Mouse (Mus musculus) Patski (cell line): ENCODE data around the gene Tbc1d1. TPM values are rescaled to one million over a fixed set of nuclear protein-coding genes. Genes with fewer than 3 reads are reported as not detected.

Experiments
- ATAC-seq: fragments of 100-300 bp; one replicate; pipeline ENCODE4 v1.8.0; 2021
- CTCF ChIA-PET: fragments of 350-600 bp; sonication (Branson Sonifier 250); formaldehyde crosslinking; loops from one replicate; lab custom pipeline; 2022; ENCODE audit warnings: inconsistent platforms; lab: Charles Lee
- POLR2A ChIA-PET: fragments of 350-600 bp; sonication (Branson Sonifier 250); formaldehyde crosslinking; loops from one replicate; lab custom pipeline; 2022; ENCODE audit warnings: antibody characterized with exemption, inconsistent platforms; lab: Charles Lee
- DNase-seq: peaks from one replicate; pipeline ENCODE4 v3.0.0-alpha.2; 2011; ENCODE audit warnings: low read depth, low spot score
- H3K27me3 ChIP-seq: fragments of 371-371 bp; one replicate; pipeline ENCODE4 v1.5.1; 2021
- CTCF ChIP-seq: fragments of 100-300 bp; IDR thresholded peaks from one replicate; pipeline ENCODE4 v1.5.1; 2021
- in situ Hi-C: fragments of 300-500 bp; cut with MboI; formaldehyde crosslinking; loops from 3 replicates; pipeline ENCODE4 v1.11.1; 2018; ENCODE audit warnings: low pct_unique_long_range_greater_than_20kb, mixed read lengths
- polyA plus RNA-seq: library from polyadenylated mRNA; unstranded; gene quantifications from one replicate; pipeline ENCODE4 v1.2.3, GENCODE M21; 2021

The Tbc1d1 gene
- polyA plus RNA-seq, 1 experiment from 2014 or later, result 45.9 TPM

DNA sequence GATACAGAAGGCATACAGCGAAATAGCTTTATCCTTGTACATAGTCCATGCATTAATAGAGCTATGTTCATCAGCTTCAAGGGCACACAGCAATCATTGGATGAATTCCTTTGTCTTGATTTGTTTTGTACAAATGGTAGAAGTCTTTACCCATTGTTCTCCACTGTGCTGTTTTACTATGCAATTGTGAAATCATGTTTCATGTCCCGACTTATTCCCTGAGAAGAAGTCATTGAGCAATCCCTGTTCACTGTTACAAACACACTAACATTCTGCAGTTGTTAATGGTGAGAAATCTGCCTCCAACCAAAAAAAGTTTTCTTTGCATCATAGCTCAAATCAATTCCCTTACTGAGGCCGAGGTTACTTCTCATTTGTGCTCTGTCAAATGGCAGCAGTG lies 15.9 kb upstream of the Tbc1d1 start:
- CTCF ChIA-PET, result interaction anchor here (1.0 to 1.5 kb wide), 4 partner anchors 20 to 134 kb away, joined by 3 to 5 read pairs (median 4); no protein-coding TSS in a partner anchor
- ATAC-seq, result no peak
- H3K27me3 ChIP-seq, result no peaks in the 10 kb centered on the region
- in situ Hi-C loops, result no loop called here
- POLR2A ChIA-PET, result no interaction called here
- no peak for DNase-seq
- no peak for TF ChIP-seq CTCF

DNA sequence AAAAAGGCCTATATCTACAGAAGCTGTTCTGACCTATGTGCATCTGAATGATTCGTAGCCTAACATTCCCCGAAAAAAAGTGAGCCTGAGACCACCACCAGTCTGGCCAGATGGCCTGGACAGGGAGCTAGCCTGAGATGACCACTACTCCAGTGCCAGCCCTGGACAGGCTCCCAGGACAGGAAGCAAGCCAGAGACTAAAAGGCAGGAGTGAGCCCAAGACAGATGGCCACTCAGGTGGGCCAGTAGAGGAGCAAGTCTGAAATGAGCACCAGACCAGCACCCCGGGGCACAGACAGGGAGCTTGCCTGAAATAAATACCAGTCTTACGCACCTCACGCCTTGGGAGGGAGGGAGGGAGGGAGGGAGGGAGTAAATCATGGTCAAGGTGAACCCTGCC lies 11.8 kb upstream of the Tbc1d1 start:
- POLR2A ChIA-PET, result no interaction called here
- no peak for TF ChIP-seq CTCF
- ATAC-seq (no peak), DNase-seq (no peak)
- no peaks in the 10 kb centered on the region for H3K27me3 ChIP-seq
- CTCF ChIA-PET, result interaction anchor here (1.1 to 1.5 kb wide), 2 partner anchors 9 to 120 kb away, joined by 3 read pairs; no protein-coding TSS in a partner anchor
- in situ Hi-C loops, result no loop called here

DNA sequence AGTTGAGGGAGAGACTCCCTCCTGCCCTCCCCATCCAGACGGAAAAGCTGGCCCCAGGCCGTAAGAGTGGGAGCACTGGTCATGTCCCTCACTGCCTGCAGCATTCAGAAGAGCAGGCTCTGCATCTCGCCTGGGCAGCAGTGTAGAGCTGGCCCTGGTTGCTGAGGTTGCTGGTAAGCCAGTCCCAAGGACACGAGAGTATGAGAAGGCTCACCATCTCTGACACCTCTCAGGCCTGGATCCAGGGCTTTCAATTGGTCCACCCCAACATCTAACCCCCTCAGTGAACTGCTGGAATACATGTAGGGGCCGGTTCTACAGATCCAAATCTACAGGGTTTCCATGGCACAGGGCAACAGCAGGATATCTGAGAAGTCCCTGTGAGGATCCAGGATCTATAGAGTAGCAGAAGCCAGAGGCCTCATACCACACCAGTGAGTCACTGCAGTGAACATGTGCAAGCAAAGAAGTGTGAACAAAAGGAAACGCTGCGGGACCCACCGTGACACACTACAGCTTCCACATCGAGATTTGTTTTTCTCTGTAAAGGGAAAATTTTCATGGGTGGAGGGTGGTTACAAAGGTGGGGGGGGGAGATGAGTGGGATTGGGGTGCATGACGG lies 9.6 kb upstream of the Tbc1d1 start:
- peaks cover 5% of the 10 kb centered on the region for H3K27me3 ChIP-seq
- DNase-seq, result no peak
- ChIA-PET POLR2A (interaction anchor here (1.7 kb wide), 1 partner anchor 10 kb away, joined by 4 read pairs; the partner anchor contains the start of gene Tbc1d1), CTCF (interaction anchor here (1.1 to 2.8 kb wide), 3 partner anchors 9 to 128 kb away, joined by 4 to 8 read pairs (median 7); partner anchors contain the start of gene Tbc1d1)
- no peak for TF ChIP-seq CTCF
- in situ Hi-C loops, result no loop called here
- peak; percentile 73 for ATAC-seq

DNA sequence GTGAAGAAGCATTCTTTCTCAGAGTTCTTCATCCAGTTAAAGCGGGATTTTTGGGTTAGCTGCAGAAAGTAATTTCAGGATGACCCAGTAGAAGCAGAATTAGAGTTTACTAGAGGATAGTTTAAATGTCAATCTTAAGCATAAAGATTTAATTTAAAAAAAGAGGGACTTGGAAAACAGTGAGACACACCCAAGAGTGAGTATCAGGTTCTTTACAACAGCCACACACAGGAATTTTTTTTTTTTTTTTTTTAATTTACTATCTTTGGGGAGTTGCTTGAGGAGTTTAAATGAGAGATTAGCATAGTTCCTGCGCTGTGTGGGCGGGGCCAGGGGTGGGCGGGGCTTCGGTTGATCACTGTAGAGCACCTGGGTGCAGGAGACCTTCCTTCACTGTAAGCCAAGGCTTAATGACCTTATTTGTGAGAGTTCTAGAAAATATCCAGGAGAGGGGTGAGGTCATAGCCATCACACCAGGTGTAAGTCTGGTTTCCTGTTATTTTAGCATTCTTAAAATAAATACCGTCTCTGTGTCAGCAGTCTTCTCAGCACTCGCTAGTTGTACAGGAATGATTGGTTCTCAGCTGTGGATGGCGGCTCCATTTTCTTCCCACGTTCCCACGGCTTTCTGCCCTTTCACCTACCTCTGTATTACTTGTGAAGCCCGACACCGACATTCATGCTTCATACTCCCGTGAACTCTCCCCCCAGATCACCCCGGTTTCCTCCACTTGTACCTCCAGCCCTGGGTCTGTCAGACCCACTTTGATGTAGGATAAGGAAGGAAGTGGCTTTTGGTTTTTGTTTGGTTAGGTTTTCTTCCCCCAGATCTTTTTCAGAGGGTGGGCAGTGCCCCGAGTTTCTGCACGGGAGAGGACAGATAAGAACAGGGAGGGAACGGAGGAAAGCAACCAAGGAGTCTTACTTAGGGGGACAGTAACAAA lies 6.6 kb upstream of the Tbc1d1 start:
- in situ Hi-C loops, result no loop called here
- no peak for TF ChIP-seq CTCF
- POLR2A ChIA-PET, result no interaction called here
- no peak for ATAC-seq
- CTCF ChIA-PET, result no interaction called here
- no peak for DNase-seq
- H3K27me3 ChIP-seq, result peaks cover 11% of the 10 kb centered on the region

DNA sequence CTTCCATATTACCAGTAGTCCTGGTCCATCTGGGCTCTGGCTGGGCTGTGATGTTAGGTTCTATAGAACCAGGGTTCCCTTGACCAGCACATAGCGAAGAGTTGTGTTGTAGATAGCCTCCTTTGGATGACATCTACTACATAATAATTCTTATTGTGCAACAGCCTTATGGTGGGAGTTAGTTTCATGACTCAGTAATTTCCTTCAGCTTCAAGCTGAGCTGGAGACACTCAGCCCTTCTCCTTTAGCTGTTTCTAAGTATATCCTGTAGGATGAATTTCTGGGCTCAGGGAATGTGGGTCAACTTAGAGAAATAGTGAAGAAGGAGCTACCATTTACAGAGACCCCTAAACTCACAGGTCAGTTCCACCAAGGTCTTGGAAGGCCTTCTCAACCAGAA lies 2.8 kb upstream of the Tbc1d1 start:
- no peak for TF ChIP-seq CTCF
- CTCF ChIA-PET, result interaction anchor here (0.7 to 4.8 kb wide), 2 partner anchors 10 to 17 kb away, joined by 3 to 28 read pairs; no protein-coding TSS in a partner anchor
- POLR2A ChIA-PET, result no interaction called here
- ATAC-seq (no peak), DNase-seq (no peak)
- peaks cover 11% of the 10 kb centered on the region for H3K27me3 ChIP-seq
- in situ Hi-C loops, result no loop called here

DNA sequence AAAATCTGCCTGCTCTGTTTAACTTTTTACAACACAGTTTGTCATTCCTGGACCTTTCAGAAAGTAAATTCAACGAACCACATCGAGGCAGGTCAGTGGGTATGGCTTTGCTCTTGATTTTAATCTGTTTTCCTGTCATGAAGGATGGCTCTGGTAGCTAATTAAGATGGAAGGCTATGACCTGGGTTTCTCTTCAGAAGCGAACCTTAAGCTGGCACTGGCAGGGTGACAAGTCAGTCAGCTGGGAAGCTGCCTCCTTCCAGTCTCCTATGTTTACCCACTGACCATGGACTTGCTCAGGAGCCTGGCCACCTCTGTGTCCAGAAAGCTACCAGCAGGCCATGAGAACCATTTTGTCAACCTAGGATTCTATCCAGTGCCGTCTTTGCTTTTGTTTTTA lies 474 bp downstream of the Tbc1d1 start:
- H3K27me3 ChIP-seq, result peaks cover 6% of the 10 kb centered on the region
- in situ Hi-C loops, result no loop called here
- CTCF ChIA-PET, result interaction anchor here (1.6 to 4.8 kb wide), 6 partner anchors 10 to 130 kb away, joined by 4 to 28 read pairs (median 6); no protein-coding TSS in a partner anchor
- no peak for TF ChIP-seq CTCF
- DNase-seq (peak; percentile 58), ATAC-seq (peak; percentile 23)
- POLR2A ChIA-PET, result interaction anchor here (1.6 kb wide), 1 partner anchor 9 kb away, joined by 4 read pairs; no protein-coding TSS in a partner anchor

DNA sequence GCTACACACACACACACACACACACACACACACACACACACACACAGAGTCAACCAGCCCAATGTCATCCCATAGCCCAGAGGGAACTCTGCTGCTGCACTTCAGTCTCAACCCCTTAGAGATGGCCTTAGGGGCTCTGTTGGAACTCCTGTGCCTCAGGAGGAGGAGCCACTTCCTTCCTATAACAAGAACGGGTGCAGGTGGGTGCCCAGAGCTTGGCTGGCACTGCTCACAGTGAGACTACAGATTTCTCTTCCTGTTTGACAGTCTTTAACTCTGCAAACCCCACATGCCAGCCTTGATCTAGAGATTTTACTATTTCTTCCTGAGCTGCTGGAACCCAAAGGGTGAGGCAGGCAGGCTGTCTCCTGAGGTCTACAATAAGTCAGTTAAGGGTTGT lies 1.8 kb downstream of the Tbc1d1 start:
- POLR2A ChIA-PET, result interaction anchor here (0.6 kb wide), 1 partner anchor 122 kb away, joined by 3 read pairs; no protein-coding TSS in a partner anchor
- no peak for TF ChIP-seq CTCF
- ATAC-seq (no peak), DNase-seq (no peak)
- CTCF ChIA-PET, result interaction anchor here (2.6 to 4.8 kb wide), 2 partner anchors 22 to 44 kb away, joined by 6 to 28 read pairs; no protein-coding TSS in a partner anchor
- no peaks in the 10 kb centered on the region for H3K27me3 ChIP-seq
- in situ Hi-C loops, result no loop called here

DNA sequence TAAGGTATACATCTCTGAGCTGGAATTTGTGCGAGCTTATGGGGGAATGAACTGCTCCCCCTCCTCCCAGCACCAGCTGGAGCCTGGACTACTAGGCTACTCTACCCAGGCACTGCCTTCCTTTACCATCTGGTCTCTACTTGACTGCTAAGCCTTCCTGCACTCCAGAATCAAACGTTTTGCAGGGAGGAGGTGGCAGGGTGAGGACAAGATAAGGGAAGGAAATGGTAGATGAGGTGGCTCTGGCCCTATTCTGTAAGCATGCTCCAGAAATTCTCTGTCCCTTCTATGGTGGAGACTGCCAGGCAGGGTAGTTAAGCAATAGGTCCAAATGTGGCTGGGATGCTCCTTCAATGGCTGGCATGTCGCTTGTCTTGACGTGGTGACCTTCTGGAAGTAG lies 2.4 kb downstream of the Tbc1d1 start:
- CTCF ChIA-PET, result interaction anchor here (0.7 to 2.6 kb wide), 2 partner anchors 44 to 57 kb away, joined by 3 to 6 read pairs; no protein-coding TSS in a partner anchor
- POLR2A ChIA-PET, result no interaction called here
- H3K27me3 ChIP-seq, result no peaks in the 10 kb centered on the region
- in situ Hi-C loops, result no loop called here
- no peak for ATAC-seq
- no peak for TF ChIP-seq CTCF
- no peak for DNase-seq

DNA sequence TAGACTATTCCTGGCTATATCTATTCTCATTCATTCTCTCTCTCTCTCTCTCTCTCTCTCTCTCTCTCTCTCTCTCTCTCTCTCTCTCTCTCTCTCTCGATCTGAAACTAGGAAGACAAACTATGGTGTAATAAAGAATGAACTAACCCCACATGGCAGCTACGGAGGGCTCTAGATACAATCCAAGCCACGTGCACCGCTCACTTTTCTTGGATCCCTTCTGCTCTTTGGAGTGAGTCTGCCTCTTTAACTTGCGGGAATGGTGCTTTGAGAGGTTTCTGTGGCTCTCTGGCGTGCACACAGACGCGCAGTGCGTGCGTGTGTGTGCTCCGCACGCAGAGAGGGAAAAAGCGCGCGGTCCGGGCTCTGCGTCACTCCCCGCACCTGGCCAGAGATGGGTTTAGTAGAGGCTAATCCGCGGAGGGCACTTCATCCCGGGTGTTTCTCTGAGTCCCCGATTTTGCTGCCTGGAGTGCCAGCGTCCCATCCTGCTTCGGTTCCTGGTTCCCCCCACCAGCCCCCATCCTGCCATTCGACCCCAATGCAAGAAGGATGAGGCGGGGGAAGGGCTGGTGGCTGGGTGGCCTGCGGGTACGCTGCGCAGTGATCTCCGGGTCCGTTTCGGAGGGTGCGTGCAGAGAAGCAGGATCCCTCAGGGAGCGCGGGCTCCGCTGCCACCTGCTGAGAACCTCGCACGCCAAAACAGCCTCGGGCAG lies 3.1 kb downstream of the Tbc1d1 start:
- TF ChIP-seq CTCF, result no peak
- in situ Hi-C loops, result no loop called here
- ATAC-seq (no peak), DNase-seq (no peak)
- no peaks in the 10 kb centered on the region for H3K27me3 ChIP-seq
- POLR2A ChIA-PET, result interaction anchor here (0.9 kb wide), 1 partner anchor 37 kb away, joined by 3 read pairs; no protein-coding TSS in a partner anchor
- CTCF ChIA-PET, result interaction anchor here (0.7 kb wide), 1 partner anchor 57 kb away, joined by 3 read pairs; no protein-coding TSS in a partner anchor
